Mouse (Mus musculus): ENCODE results near the gene Ccdc85b.
"Not testable (repeated sequence)": the region's sequence is repeated elsewhere in the genome, so short reads cannot be mapped to it uniquely, and the experiment has no call there.

Ccdc85b gene

GRCm38 (mm10) chr19:5457746-5458442 lies at the start of gene Ccdc85b:
Gene Ccdc85b (minus strand): TSS chr19:5457894.
- DNase-seq (ENCODE audit: low spot score): no peak

- no peak for DNase-seq (ENCODE audit: low spot score)
Measured at GRCm38 (mm10) chr19:5503687-5504086, 46.0 kb upstream of the Ccdc85b start, which contains the start of gene 1700020D05Rik. Gene 1700020D05Rik (minus strand): TSS chr19:5503787.

GRCm38 (mm10) chr19:5500330-5500875 lies 42.7 kb upstream of the Ccdc85b start:
- no peak for DNase-seq (ENCODE audit: low spot score)

- peak; percentile 12 for DNase-seq (ENCODE audit: low spot score)
Measured at GRCm38 (mm10) chr19:5496052-5496370, 38.3 kb upstream of the Ccdc85b start.

GRCm38 (mm10) chr19:5495353-5496051 lies 37.8 kb upstream of the Ccdc85b start:
- DNase-seq (ENCODE audit: low spot score): no peak

- DNase-seq (ENCODE audit: low spot score): no peak
Measured at GRCm38 (mm10) chr19:5494314-5494713, 36.6 kb upstream of the Ccdc85b start.

GRCm38 (mm10) chr19:5493301-5493721 lies 35.6 kb upstream of the Ccdc85b start:
- DNase-seq (ENCODE audit: low spot score): not testable (repeated sequence)

- no peak for DNase-seq (ENCODE audit: low spot score)
Measured at GRCm38 (mm10) chr19:5492641-5493040, 34.9 kb upstream of the Ccdc85b start.

- DNase-seq (ENCODE audit: low spot score): peak; percentile 85
Measured at GRCm38 (mm10) chr19:5490898-5491708, 33.4 kb upstream of the Ccdc85b start.

GRCm38 (mm10) chr19:5490313-5490897 lies 32.7 kb upstream of the Ccdc85b start, which contains the start of gene Cfl1:
Gene Cfl1 (plus strand): TSS chr19:5490455.
- DNase-seq (ENCODE audit: low spot score): peak; percentile 94

GRCm38 (mm10) chr19:5489721-5490120 lies 32.0 kb upstream of the Ccdc85b start:
- not testable (repeated sequence) for DNase-seq (ENCODE audit: low spot score)

- DNase-seq (ENCODE audit: low spot score): peak; percentile 98
Measured at GRCm38 (mm10) chr19:5488878-5489571, 31.3 kb upstream of the Ccdc85b start.

- peak; percentile 94 for DNase-seq (ENCODE audit: low spot score)
Measured at GRCm38 (mm10) chr19:5487768-5488550, 30.3 kb upstream of the Ccdc85b start, which contains the start of gene Mus81. Gene Mus81 (minus strand): TSS chr19:5488402.

GRCm38 (mm10) chr19:5486771-5487170 lies 29.1 kb upstream of the Ccdc85b start:
- no peak for DNase-seq (ENCODE audit: low spot score)

- no peak for DNase-seq (ENCODE audit: low spot score)
Measured at GRCm38 (mm10) chr19:5486286-5486685, 28.6 kb upstream of the Ccdc85b start.

GRCm38 (mm10) chr19:5485821-5486220 lies 28.1 kb upstream of the Ccdc85b start:
- no peak for DNase-seq (ENCODE audit: low spot score)

- DNase-seq (ENCODE audit: low spot score): no peak
Measured at GRCm38 (mm10) chr19:5485371-5485770, 27.7 kb upstream of the Ccdc85b start.

GRCm38 (mm10) chr19:5484496-5484895 lies 26.8 kb upstream of the Ccdc85b start:
- no peak for DNase-seq (ENCODE audit: low spot score)

- DNase-seq (ENCODE audit: low spot score): no peak
Measured at GRCm38 (mm10) chr19:5483386-5484359, 26.0 kb upstream of the Ccdc85b start.

All from testis, postnatal 14 days (tissue).